Mouse (Mus musculus) ES-CJ7 (cell line): Measurements from ENCODE around the gene Kcnh1.

ENCODE experiments used
- DNase-seq: peaks from one replicate; pipeline ENCODE4 v3.0.0; 2011; ENCODE audit warnings: low read depth, low spot score

Gene Kcnh1

DNA sequence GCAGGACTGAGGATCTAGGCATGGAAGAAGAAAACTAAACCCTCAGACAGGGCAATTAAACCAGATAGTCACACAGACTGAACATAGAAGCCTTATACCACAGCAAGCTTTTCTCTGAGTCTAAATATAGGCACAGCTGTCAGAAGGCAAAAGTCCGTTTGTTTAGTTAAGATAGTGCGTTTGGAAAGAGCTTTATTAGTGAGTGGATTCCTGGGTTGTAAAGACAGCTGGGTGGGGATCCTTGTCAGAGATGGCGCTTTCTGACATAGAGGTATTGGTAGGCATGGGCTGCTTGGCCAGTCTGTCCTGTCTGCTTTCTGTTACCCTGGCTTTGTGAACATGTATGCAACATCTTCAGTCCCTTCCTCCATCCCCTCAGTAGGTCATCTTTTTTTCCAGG lies 266.5 kb downstream of the Kcnh1 start:
- no peak for DNase-seq

- DNase-seq = peak; percentile 56
Observed at GRCm38 (mm10) chr1:192457526-192458206, 267.1 kb downstream of the Kcnh1 start.

GRCm38 (mm10) chr1:192463732-192464131 lies 273.2 kb downstream of the Kcnh1 start:
- no peak for DNase-seq

GRCm38 (mm10) chr1:192472366-192472765 lies 281.8 kb downstream of the Kcnh1 start:
- peak; percentile 75 for DNase-seq

DNA sequence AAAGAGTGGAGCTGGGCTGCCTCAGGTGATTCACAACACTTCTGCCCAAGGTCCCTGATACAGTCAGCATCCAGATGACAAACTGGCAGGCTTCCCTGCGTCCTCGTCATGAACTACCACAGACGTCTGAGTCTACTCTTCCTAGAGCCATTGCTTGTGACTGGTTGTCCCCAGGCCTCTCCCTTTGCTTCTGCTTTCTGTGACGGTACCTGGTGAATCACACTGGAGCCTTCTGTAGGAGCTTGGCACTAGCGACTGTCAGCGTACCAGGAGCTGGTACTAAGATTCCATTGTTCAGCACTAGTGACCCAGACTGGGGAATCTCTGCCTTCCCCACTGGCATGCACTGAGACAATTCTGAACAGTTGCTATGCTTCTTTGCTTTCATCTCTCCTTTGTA lies 282.6 kb downstream of the Kcnh1 start:
- DNase-seq = no peak

DNA sequence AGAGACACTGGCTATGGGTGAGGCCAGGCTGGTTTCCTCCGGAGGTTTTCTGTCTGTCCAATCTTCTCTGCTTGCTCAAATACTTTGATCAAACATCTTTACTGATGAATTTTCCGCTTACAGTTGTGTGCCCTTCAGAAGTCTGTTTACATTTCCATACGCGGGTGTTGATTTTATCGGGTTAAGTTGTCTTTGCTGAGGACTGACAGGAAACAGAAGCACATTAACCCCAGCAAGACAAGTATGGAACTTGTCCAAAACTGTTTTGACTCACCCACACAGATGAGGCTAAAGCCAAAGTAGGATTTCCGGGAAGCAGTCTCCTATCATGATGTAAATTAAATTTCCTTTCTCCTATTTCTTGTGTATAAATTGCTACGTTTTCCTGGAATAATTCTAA lies 286.1 kb downstream of the Kcnh1 start:
- no peak for DNase-seq

DNA sequence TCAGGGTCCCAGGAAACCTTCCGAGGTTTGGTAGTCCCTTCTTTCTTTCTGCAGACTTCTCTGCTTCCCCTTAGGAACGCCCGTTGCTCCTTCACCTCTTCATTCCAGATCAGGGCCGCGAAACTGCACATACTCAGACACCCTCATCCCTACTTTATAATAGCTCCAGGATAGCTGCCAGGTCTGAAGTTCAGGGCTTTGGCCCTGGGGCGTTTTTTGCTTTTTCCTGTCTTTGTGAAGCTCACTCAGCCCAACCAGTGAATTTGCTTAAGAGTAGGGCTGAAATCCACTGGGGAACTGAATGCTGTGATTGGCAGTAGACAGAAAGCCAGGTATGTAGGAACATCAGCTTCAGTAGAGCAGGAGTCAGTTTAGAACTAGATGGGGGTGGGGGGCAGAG lies 287.0 kb downstream of the Kcnh1 start:
- DNase-seq = peak; percentile 13

DNA sequence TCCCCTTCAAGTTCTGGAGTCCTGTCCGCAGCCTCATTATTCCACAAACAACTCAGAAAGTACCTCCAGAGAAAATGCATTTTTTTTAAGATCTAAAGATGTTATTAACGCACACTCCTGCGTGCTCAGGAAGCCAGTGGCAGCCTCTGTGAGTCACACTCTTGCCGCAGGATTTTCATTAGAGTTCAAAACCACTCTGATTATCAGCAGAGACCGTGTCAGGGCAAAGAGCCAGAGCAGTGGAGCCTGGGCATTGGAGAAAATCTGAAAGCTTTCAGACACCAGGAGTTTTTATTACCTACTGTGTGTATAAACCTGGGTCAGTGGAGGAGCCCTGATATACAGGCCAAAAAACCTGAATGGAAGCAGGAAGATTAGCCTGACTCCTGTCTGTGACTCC lies 287.6 kb downstream of the Kcnh1 start:
- DNase-seq = no peak

GRCm38 (mm10) chr1:192480072-192480784 lies 289.7 kb downstream of the Kcnh1 start:
- DNase-seq = no peak

- no peak for DNase-seq
Observed at GRCm38 (mm10) chr1:192481446-192481845, 290.9 kb downstream of the Kcnh1 start.

DNA sequence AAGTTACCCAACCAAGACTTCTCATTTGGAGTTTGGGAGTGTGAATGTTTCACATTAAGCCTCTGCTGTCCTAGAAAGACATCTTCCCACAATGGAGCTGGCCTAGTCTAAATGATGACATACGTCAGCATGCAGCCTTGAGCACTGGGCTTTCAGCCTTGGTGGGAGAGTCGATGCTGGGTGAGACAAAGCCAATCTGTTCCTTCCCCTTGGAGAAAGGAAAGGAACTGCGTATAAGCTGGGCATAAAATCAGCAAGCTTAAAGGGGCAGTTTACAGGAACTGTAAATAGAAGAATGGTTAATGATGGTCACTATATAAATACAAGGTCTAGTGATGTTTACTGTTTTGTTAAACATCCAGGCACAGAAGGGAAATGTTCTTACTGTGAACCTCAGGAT lies 294.5 kb downstream of the Kcnh1 start:
- DNase-seq = no peak

DNA sequence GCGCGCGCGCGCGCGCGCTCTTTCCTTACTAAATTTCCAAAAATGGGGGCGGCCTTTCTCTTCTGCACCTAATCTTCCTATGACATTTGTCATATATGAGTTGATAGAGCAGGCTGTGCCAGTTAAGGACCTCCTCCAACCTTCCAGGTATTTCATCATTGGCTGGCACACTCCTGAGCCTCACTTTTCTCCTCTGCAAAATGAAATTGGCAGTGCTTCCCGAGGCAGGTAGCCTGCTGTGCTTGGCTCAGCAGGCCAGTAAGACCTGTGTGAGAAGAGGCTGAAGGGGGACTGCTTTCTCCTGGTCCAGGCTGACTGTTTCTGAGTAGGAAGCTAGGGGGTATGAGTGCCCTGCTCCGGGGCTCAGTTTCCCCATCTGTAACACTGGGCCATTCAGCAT lies 297.0 kb downstream of the Kcnh1 start:
- no peak for DNase-seq

GRCm38 (mm10) chr1:192489908-192490825 lies 299.6 kb downstream of the Kcnh1 start:
- no peak for DNase-seq

GRCm38 (mm10) chr1:192497505-192497904 lies 306.9 kb downstream of the Kcnh1 start:
- DNase-seq = no peak

DNA sequence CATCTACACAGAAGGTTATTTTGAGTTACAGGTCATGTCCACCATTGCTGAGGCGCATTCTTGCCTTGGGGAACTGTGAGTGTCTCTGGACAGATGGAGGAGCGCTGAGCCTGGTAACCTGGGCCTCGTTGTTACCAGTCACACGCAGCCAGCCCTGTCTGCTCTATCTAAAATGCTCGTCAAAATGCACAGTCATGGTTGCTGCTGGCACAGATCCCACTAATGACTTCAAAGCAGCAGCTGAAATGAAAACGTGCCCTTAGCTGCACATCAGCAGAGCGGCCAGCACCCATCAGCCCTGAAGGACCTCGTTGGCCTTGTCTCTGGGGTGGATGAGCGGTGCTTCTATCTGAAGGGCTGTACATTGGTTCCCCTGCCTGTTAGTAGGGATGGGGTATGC lies 311.4 kb downstream of the Kcnh1 start:
- no peak for DNase-seq

DNA sequence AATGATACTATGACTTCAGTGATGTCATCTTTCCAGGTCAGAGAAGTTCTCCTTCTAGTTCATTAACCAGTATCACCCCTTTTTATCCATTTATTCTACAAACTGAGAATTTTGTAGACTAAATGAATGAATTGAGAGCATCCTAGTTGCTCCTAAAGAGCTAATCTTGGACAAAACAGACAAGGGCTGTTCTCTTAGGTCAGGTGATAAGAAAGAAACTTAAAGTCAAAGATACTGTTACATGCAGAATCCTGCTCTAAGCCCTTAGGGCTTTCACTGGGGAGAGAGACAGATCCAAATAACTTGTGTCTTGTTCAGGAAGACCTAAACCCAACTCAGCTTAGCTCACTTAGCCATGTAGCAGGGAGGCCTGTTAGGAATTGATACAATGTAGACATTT lies 312.3 kb downstream of the Kcnh1 start:
- no peak for DNase-seq

- DNase-seq = no peak
Observed at GRCm38 (mm10) chr1:192503651-192504050, 313.1 kb downstream of the Kcnh1 start.

- no peak for DNase-seq
Observed at GRCm38 (mm10) chr1:192512821-192513220, 322.2 kb downstream of the Kcnh1 start.

GRCm38 (mm10) chr1:192515373-192515772 lies 324.8 kb downstream of the Kcnh1 start:
- DNase-seq = peak; percentile 91

GRCm38 (mm10) chr1:192519713-192520112 lies 329.1 kb downstream of the Kcnh1 start:
- peak; percentile 17 for DNase-seq

DNA sequence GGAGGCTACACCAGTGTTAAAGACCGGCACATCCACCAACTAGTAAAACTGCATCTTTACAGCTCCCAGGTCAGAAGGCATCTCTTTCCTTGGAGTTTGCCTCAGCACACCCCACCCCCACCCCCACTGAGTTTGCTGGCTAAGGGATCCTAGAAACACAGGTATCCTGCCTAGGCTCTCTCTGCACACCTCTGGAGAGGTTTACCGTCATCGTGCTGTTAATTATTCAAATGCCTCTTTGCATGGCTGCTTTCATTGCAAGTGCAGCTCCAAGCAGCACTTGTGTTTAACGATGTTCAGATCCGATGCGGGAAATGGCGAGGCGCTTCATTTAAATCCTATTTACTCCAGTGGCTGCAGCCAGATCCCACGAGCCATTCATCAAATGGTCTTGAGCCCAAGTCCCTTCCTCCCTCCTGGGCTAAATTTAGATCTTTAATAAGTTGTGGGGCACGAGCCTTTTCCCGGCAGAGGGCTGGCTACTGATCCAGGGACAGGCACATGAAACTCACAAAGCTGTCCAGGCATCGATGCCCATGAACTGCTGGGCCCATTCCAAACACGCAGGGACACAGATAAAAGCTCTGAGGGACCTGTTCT lies 330.4 kb downstream of the Kcnh1 start:
- no peak for DNase-seq
